Mouse (Mus musculus): ENCODE results near the gene Zc3h13.

DNA sequence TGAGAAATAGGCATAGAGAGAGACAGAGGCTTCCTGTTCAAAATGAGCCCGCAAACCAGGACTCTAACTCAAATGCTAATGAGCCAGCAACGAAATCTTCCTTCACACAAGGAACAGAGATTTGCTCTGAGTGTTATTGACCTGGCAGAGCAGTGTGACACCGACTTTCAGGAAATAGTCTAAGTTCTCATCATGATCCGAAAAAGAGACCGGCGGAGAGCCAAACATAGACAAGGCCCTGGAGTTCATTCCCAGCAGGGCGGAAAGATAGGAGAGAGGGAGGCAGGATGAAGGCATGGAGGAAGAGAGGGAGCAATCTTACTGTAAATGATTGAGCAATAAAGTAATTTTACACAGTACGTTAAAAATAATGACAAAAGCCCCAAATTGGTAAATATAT is 47.1 kb upstream of the Zc3h13 start:
- TF ChIP-seq CTCF (conservative IDR thresholded peaks at IDR 0.05; ENCODE audit: insufficient read depth, insufficient read length, low read depth, low read length) (no peak), POLR2A (IDR thresholded peaks at IDR 0.05; ENCODE audit: low read depth, low read length) (no peak)
